Mouse (Mus musculus) layer of hippocampus, adult 8-10 months (tissue): ENCODE data around the gene Wipi2. TPM values are rescaled to one million over a fixed set of nuclear protein-coding genes. Genes with fewer than 3 reads are reported as not detected.

Experiments used
- DNase-seq, 2 experiments: peaks; one replicate each; pipeline ENCODE4 v3.0.0; 2022; ENCODE audit warnings: low spot score in 2 of 2
- total RNA-seq, 4 experiments: library from RNA; stranded (reverse); gene quantifications; 2 replicates each; pipeline ENCODE4 v1.2.4; 2022

The Wipi2 gene
- total RNA-seq, 4 experiments from 2014 or later, result 87.7 to 101 (median 92.7) TPM

GRCm38 (mm10) chr5:142692248-142692647 is 64.8 kb downstream of the Wipi2 start, which contains the start of gene Slc29a4:
Gene Slc29a4, plus strand, starts transcription at chr5:142692512.
- peak; percentile 70 to 80 for DNase-seq

- DNase-seq, result no peak
Observed at GRCm38 (mm10) chr5:142692971-142693737, 65.7 kb downstream of the Wipi2 start.

GRCm38 (mm10) chr5:142693738-142694430 is 66.4 kb downstream of the Wipi2 start:
- DNase-seq, result no peak

GRCm38 (mm10) chr5:142694627-142695340 is 67.3 kb downstream of the Wipi2 start:
- DNase-seq, result peak in 1 of 2 experiments; percentile 62

- DNase-seq, result no peak
Observed at GRCm38 (mm10) chr5:142696258-142696657, 68.8 kb downstream of the Wipi2 start.

- DNase-seq, result peak in 1 of 2 experiments; percentile 58
Observed at GRCm38 (mm10) chr5:142696865-142697264, 69.4 kb downstream of the Wipi2 start.

GRCm38 (mm10) chr5:142697742-142698141 is 70.2 kb downstream of the Wipi2 start:
- DNase-seq, result no peak

- no peak for DNase-seq
Observed at GRCm38 (mm10) chr5:142700842-142701589, 73.5 kb downstream of the Wipi2 start.

- no peak for DNase-seq
Observed at GRCm38 (mm10) chr5:142701651-142702510, 74.4 kb downstream of the Wipi2 start.

- no peak for DNase-seq
Observed at GRCm38 (mm10) chr5:142702511-142703138, 75.1 kb downstream of the Wipi2 start.

GRCm38 (mm10) chr5:142703569-142703968 is 76.1 kb downstream of the Wipi2 start:
- no peak for DNase-seq

- DNase-seq, result no peak
Observed at GRCm38 (mm10) chr5:142707709-142708108, 80.2 kb downstream of the Wipi2 start.

GRCm38 (mm10) chr5:142709436-142709835 is 81.9 kb downstream of the Wipi2 start:
- DNase-seq, result no peak

- DNase-seq, result no peak
Observed at GRCm38 (mm10) chr5:142712373-142712772, 84.9 kb downstream of the Wipi2 start.

GRCm38 (mm10) chr5:142713966-142714365 is 86.5 kb downstream of the Wipi2 start:
- no peak for DNase-seq

- no peak for DNase-seq
Observed at GRCm38 (mm10) chr5:142715059-142715458, 87.6 kb downstream of the Wipi2 start.

- DNase-seq, result no peak
Observed at GRCm38 (mm10) chr5:142716056-142716455, 88.6 kb downstream of the Wipi2 start.

GRCm38 (mm10) chr5:142718037-142718436 is 90.5 kb downstream of the Wipi2 start:
- DNase-seq, result peak in 1 of 2 experiments; percentile 86

GRCm38 (mm10) chr5:142718486-142718885 is 91.0 kb downstream of the Wipi2 start:
- no peak for DNase-seq

GRCm38 (mm10) chr5:142719897-142720296 is 92.4 kb downstream of the Wipi2 start:
- DNase-seq, result no peak
